Mouse (Mus musculus): ENCODE measurements around the gene Gm28038.

- TF ChIP-seq EP300 (IDR thresholded peaks at IDR 0.05; ENCODE audit: low read depth in 1 of 2, low read length in 2 of 2) (no peak), KAT2A (conservative IDR thresholded peaks at IDR 0.05; ENCODE audit: low read depth, low read length) (no peak), MYC (IDR thresholded peaks at IDR 0.05; ENCODE audit: low read depth, low read length) (no peak), GABPA (IDR thresholded peaks at IDR 0.05; ENCODE audit: low read depth, low read length) (no peak), POLR2A (IDR thresholded peaks at IDR 0.05; ENCODE audit: control insufficient read depth in 1 of 2, insufficient read depth in 1 of 2, low read depth in 1 of 2, low read length in 2 of 2, poor library complexity in 1 of 2) (no peak), ZMIZ1 (IDR thresholded peaks at IDR 0.05; ENCODE audit: low read depth, low read length) (no peak), USF1 (IDR thresholded peaks at IDR 0.05; ENCODE audit: low read depth, low read length) (no peak), CTCF (IDR thresholded peaks at IDR 0.05 in 2 of 3, conservative IDR thresholded peaks at IDR 0.05 in 1 of 3; ENCODE audit: control insufficient read depth in 1 of 3, insufficient read depth in 1 of 3, low read depth in 2 of 3, low read length in 3 of 3, poor library complexity in 1 of 3, severe bottlenecking in 1 of 3) (no peak), POLR2AphosphoS2 (IDR thresholded peaks at IDR 0.05; ENCODE audit: low read length) (no peak), ZC3H11A (IDR thresholded peaks at IDR 0.05; ENCODE audit: low read depth, low read length) (no peak), TCF12 (IDR thresholded peaks at IDR 0.05; ENCODE audit: low read depth, low read length) (no peak), MEF2A (IDR thresholded peaks at IDR 0.05; ENCODE audit: extremely low read depth, insufficient replicate concordance, low read depth, low read length, poor library complexity, severe bottlenecking) (no peak), ZNF384 (IDR thresholded peaks at IDR 0.05; ENCODE audit: low read depth, low read length) (no peak), MAX (IDR thresholded peaks at IDR 0.05; ENCODE audit: low read length) (no peak)
These were observed 13.4 kb upstream of the Gm28038 start for GRCm38 (mm10) chr2:30267466-30267865.

Measured in MEL (cell line).